Mouse (Mus musculus) C2C12 (cell line): Measurements from ENCODE around the gene Slc24a3. TPM values are rescaled to one million over a fixed set of nuclear protein-coding genes. Genes with fewer than 3 reads are reported as not detected.

Source experiments
- H3K27me3 ChIP-seq: one replicate; pipeline ENCODE4 v1.6.1; 2011; ENCODE audit not compliant: control insufficient read depth, insufficient read depth, insufficient read length
- H3K36me3 ChIP-seq: one replicate; pipeline ENCODE4 v1.6.1; 2011; ENCODE audit not compliant: control insufficient read depth, insufficient read depth
- H3K4me3 ChIP-seq: one replicate; pipeline ENCODE4 v1.5.1; 2011; ENCODE audit warnings: mild to moderate bottlenecking, control low read depth; ENCODE audit not compliant: poor library complexity, insufficient read depth, severe bottlenecking
- H3K79me2 ChIP-seq: one replicate; pipeline ENCODE4 v1.6.1; 2011; ENCODE audit not compliant: control insufficient read depth, insufficient read depth
- H3K79me3 ChIP-seq: one replicate; pipeline ENCODE4 v1.6.1; 2011; ENCODE audit warnings: low read depth, control low read depth
- H3ac ChIP-seq: one replicate; pipeline ENCODE3; 2011; ENCODE audit warnings: low read depth; ENCODE audit not compliant: control insufficient read depth, insufficient read length
- CEBPB ChIP-seq: IDR thresholded peaks from one replicate; pipeline ENCODE4 v1.6.1; 2011; ENCODE audit warnings: low read depth, mild to moderate bottlenecking, control low read depth, moderate library complexity
- CTCF ChIP-seq: IDR thresholded peaks from one replicate; pipeline ENCODE4 v1.5.1; 2011; ENCODE audit not compliant: control insufficient read depth, insufficient read depth, insufficient read length
- FOSL1 ChIP-seq: IDR thresholded peaks from one replicate; pipeline ENCODE4 v1.8.0; 2011; ENCODE audit warnings: mild to moderate bottlenecking, low read length; ENCODE audit not compliant: poor library complexity, insufficient read depth, severe bottlenecking
- MAX ChIP-seq: IDR thresholded peaks from one replicate; pipeline ENCODE4 v1.6.1; 2011; ENCODE audit warnings: mild to moderate bottlenecking, control low read depth
- MYOD1 ChIP-seq: IDR thresholded peaks from one replicate; pipeline ENCODE4 v1.6.1; 2011; ENCODE audit warnings: low read depth; ENCODE audit not compliant: control insufficient read depth, insufficient read length
- MYOG ChIP-seq: IDR thresholded peaks from one replicate; pipeline ENCODE4 v1.6.1; 2011; ENCODE audit not compliant: control insufficient read depth, insufficient read length; ENCODE audit errors: extremely low read depth
- USF1 ChIP-seq: IDR thresholded peaks from one replicate; pipeline ENCODE4 v1.6.1; 2011; ENCODE audit warnings: low read depth, mild to moderate bottlenecking, control low read depth, moderate library complexity
- polyA plus RNA-seq: library from polyadenylated mRNA; unstranded; fragments of >200 nt; fragmentation: generic; extraction: Trizol; gene quantifications from one replicate; pipeline ENCODE4 v1.2.1, GENCODE M21; 2012; ENCODE audit warnings: missing spikeins

Gene Slc24a3
- polyA plus RNA-seq, 1 experiment: 0.35 TPM

DNA sequence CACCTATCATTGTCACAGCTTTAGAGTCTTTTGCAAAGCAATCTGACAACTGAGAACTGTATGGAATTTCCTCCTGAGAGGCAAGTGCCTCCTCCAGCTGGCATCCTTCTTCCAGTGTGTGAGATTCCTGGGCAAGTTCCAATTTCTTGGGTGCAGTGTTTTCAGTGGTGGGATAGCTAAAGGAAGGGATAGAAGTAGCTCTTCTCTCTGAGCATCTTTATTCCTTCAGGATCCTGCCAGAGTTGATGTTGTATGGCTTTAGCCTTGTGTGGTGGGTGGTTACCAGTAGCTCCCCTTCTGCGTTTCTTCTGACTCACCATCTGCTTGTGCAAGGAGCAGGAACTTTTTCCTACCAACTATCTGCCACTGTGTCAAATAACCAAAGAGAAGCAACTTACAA is 516.6 kb downstream of the Slc24a3 start:
- Histone ChIP-seq H3K4me3 (no peak overlapping the region), H3K79me2 (no peaks in the 10 kb centered on the region), H3K79me3 (no peaks in the 10 kb centered on the region), H3ac (no peak overlapping the region), H3K27me3 (no peaks in the 10 kb centered on the region), H3K36me3 (no peaks in the 10 kb centered on the region)
- TF ChIP-seq USF1: no peak
- TF ChIP-seq MAX: no peak
- TF ChIP-seq FOSL1: no peak
- no peak for TF ChIP-seq MYOD1
- TF ChIP-seq CEBPB: no peak
- TF ChIP-seq MYOG: no peak
- TF ChIP-seq CTCF: no peak

DNA sequence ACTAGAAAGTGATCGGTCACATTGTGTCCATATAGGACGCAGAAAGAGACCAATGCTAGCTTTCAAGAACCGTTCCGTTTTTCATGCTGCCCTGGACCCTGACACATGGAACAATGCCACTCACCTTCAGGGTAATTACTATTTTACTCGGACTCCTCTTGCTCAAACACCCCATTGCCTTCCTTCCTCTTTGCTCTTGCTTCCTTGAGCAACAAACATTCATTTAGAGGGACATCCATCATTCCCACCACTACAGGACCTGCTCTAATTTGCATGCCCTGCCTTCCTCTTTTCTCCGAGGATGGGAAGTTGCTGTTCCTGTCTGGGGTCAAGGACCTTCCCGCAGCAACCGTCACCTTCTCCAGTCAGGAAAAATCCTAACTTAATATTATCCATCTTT is 517.3 kb downstream of the Slc24a3 start:
- Histone ChIP-seq H3K27me3 (no peaks in the 10 kb centered on the region), H3K79me2 (no peaks in the 10 kb centered on the region), H3K36me3 (no peaks in the 10 kb centered on the region), H3K79me3 (no peaks in the 10 kb centered on the region), H3K4me3 (no peak overlapping the region), H3ac (no peak overlapping the region)
- TF ChIP-seq CTCF: no peak
- TF ChIP-seq CEBPB: no peak
- TF ChIP-seq MYOD1: no peak

DNA sequence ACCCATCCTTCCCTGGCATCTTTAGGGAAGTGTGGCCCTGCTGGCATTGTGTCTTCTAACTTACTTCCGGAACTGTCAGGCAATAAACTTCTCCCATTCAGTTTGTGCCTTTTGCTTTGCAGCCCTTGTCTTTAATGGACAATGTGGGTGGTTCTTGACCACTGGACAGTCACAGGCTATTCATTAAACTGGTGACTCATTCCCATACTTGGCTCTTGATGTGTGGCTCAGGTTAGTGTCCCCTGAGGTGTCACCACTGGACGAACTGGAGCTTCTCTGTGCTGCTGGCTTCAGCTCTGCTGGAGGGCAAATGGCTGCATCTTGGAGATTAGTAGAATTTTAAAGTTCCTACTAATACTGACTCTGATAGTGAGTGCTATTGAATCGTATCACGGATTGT is 518.5 kb downstream of the Slc24a3 start:
- no peaks in the 10 kb centered on the region for H3K36me3 ChIP-seq
- H3K27me3 ChIP-seq: no peaks in the 10 kb centered on the region
- no peaks in the 10 kb centered on the region for H3K79me2 ChIP-seq
- H3K79me3 ChIP-seq: no peaks in the 10 kb centered on the region
- no peak for TF ChIP-seq MYOG
- no peak for TF ChIP-seq CEBPB
- TF ChIP-seq FOSL1: no peak
- no peak for TF ChIP-seq USF1
- no peak for TF ChIP-seq CTCF
- TF ChIP-seq MAX: no peak
- no peak for TF ChIP-seq MYOD1
- no peak overlapping the region for H3K4me3 ChIP-seq
- no peak overlapping the region for H3ac ChIP-seq

DNA sequence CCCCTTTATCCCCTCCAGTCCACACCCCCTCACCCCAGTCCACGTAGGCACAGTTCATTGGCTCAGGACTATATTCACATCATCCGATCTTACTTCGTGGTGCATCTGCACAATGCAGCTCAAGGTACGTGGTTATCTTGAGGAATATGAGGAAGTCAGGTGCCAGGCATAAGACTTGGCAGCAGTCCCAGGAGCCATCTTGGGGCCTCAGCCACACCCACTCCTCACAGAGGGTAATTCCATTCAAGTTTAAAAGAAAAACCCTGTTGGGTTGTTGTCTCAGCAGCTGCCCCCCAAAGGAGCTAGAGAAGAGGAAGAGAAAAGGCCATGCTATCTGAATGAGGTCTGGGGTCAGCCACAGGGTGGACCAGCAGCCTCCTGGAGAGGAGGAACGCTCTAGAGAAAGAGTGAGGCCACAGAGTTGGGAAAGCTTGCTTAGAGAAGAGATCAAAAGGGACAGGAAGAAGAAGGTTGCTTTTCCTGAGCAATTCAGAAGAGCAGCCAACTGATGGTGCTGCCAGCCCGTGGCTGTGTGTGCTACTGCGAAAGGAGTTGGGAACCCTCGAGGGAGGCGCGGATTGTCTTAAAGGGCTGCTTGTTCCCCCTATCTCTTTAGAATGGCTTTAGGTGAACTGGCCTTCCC is 523.9 kb downstream of the Slc24a3 start:
- TF ChIP-seq FOSL1 (no peak), CTCF (no peak), USF1 (no peak), MAX (no peak)
- Histone ChIP-seq H3K79me3 (no peaks in the 10 kb centered on the region), H3K79me2 (no peaks in the 10 kb centered on the region), H3K36me3 (no peaks in the 10 kb centered on the region), H3K4me3 (no peak overlapping the region), H3ac (no peak overlapping the region), H3K27me3 (no peaks in the 10 kb centered on the region)
